Mouse (Mus musculus): ENCODE data around the gene Pou2f1.

The Pou2f1 gene

DNA sequence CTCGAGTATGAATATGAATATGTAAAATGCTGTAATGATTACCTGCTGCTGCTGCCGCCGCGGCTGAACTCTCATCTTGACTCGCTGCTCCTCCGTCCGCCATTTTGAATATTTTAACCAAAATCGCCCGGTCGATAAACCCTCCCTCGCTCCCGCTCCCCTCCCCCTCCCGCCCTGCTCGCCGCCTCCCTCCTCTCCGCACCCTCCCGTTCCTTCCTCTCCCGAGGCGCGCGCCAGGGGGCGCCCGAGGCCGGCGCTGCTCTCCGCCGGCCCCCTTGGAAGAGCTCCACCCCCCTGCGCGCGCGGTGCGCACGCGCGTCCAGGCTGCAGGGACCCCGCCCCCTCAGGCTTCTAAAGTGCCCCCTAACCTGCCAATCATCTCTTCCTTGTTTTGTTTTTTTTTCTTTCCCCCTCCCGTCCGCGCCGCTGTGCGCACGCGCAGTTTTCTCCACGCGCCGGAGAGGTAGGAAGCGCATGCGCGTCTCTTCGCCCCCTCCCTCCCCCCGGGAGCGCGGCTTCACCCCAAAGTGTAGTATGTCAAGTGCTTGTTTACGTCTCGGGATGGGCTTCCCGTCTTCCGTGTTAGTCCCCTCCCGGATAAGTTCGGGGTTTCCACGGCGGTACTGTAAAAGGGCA, at the start of gene Pou2f1:
Pou2f1 (minus strand) TSS at position 159 of the 636 bp plus-strand sequence.
- DNase-seq (ENCODE audit: low spot score in 2 of 2) = peak; percentile 95 to 98

- DNase-seq (ENCODE audit: low spot score in 2 of 2) = peak; percentile 16 to 21
Measured at GRCm38 (mm10) chr1:166049046-166049827, 46.8 kb upstream of the Pou2f1 start.

DNA sequence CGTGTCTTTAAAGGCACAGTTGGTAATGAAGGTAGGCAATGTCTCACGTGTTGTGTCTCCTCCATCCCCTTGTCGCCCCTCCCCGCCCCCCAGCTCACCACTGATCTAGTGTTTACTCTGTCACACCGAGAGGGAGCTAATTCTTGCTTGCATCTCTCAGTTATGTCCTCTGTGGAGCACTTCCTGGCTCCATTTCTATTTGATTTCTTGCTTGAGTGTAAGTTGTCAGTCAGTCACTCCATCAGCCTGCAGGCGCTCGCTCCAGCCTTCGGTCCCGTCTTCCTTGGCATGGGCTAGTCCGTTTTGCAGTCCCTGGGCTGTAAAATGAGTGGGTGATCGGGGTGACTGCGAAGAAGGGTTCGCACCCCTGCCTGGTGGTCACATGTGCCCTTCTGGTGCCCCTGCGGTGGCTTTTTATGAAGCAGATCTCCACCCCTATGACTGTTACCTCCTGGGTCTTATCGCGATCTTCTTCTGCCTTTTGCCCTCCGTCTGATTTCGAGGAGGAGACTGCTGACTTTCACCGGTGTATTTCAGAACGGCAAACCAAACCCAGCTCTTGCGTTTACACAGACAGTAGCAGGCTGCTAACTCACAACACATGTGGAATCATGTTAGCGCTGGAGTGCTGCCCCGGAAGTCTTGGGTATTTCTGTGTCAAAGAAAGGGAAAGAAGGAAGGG, 45.9 kb upstream of the Pou2f1 start:
- DNase-seq (ENCODE audit: low spot score in 2 of 2) = peak; percentile 7 to 20

GRCm38 (mm10) chr1:166047505-166048170, 45.2 kb upstream of the Pou2f1 start:
- no peak for DNase-seq (ENCODE audit: low spot score in 2 of 2)

DNA sequence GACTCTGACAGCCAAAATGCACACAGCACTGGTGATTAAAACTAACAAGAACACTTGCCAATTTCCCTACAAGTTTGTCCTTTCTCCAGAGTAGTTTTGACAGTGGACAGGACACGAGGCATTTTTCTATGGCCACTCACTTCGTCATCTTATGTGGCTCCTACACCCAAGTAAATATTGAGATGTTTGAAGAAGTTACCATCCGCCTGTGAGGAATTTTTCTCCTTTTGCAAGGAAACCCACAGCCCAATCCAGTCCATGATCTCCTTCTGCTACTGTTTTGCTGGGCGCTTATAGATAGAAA, 43.4 kb upstream of the Pou2f1 start:
- no peak for DNase-seq (ENCODE audit: low spot score in 2 of 2)

- DNase-seq (ENCODE audit: low spot score in 2 of 2) = no peak
Measured at GRCm38 (mm10) chr1:166045060-166045893, 42.8 kb upstream of the Pou2f1 start.

- peak; percentile 5 to 14 for DNase-seq (ENCODE audit: low spot score in 2 of 2)
Measured at GRCm38 (mm10) chr1:166043451-166044149, 41.1 kb upstream of the Pou2f1 start.

DNA sequence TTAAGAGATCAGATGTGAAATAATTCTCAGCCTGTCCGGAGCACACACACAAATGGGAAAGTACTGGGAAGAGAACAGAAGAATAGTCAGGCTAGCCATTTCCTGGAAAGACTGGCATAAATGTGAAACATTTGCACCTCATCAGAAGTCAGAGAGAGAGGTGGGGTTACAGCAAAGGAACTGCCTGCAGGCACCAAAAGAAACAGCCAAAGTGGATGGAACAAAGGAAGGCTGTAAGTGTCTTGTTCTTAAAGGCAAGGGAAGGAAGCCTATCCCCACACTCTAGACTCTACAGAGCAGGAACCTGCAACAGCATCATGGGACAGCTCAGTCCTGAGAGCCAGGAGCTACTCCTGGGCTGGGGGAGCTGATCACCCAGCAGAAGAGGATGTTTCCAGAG, 39.0 kb upstream of the Pou2f1 start:
- DNase-seq (ENCODE audit: low spot score in 2 of 2) = no peak

DNA sequence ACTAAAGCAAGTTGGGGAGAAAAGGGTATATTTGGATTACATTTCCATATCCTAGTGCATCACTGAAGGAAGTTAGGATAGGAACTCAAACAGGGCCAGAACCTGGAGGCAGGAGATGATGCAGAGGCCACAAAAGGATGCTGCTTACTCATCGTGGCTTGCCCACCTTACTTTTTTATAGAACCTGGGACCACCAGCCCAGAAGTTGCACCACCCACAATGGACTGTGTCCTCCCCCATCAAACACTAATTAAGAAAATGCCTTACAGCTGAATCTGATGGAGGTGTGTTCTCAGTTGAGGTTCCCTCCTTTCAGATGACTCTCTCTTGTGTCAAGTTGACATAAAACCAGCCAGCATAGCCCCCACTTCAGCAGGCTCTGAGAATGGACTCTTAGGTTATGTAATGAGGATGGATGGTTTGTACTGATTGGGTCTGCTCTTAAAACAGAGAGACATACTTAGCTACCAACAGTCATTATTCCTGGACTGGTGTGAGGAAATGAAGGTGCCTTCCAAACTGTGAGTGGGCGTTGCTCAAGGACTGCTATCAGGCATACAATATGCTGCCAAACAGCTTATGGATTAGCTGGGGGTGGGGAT, 36.4 kb upstream of the Pou2f1 start:
- no peak for DNase-seq (ENCODE audit: low spot score in 2 of 2)

GRCm38 (mm10) chr1:166035045-166035444, 32.6 kb upstream of the Pou2f1 start:
- DNase-seq (ENCODE audit: low spot score in 2 of 2) = no peak

DNA sequence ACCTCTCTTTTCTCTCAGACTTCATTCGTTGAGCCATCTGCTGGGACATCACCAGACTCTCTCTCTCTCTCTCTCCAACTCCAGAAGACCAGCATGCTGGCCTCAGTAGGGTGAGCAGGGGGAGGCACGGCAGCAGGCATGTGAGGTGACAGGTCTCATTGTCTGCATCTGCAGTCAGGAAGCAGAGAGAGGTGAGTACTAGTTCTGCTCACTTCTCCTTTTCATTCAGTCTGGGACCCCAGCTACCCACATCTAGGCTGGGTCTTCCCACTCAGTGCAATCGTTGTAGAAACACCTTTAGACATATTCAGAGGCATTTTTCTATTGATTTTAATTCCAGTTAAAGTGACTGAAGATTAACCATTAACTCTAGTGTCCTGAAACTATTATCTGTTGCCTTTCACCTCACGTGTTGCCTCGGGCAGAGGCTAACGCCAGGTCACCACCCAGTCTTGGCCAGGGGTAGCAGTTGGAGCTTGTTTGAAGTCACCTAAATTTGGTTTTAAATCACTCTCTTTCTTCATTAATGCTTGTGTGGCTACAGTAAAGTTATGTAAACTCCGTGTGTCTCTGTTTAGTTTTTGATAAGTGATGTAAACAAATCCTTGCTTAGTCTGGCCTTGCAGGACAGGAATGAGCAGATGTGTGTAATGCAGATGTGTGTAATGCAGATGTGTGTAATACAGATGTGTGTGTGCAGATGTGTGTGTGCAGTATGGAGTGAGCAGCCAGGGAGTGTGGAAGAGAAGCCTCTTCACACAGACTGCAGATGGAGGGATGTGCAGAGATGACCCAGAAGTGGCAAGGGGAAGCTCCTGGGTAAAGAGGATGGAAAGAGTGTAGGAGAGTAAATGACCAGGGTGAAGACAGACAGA, 29.4 kb upstream of the Pou2f1 start:
- DNase-seq (ENCODE audit: low spot score in 2 of 2) = no peak

- DNase-seq (ENCODE audit: low spot score in 2 of 2) = no peak
Measured at GRCm38 (mm10) chr1:166023981-166024380, 21.5 kb upstream of the Pou2f1 start.

DNA sequence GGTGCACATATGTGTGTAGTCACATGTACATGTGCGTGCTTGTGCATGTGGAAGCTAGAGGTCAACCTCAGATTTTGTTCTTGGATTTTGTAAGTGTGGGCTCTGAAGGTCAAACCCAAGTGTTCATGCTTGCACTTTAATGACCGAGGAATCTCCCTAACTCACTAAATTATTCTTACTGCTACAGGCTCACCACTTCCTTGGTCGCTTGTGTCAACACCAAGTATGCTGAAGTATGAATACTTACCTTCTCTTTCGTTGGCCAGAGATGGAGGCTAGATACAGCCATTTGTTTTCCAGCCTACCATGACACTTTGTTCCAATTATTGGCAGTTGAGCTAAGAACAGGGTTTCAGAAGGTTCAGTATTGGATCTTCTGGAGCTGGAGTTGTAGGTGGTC, 14.7 kb upstream of the Pou2f1 start:
- no peak for DNase-seq (ENCODE audit: low spot score in 2 of 2)

GRCm38 (mm10) chr1:166016306-166016705, 13.8 kb upstream of the Pou2f1 start:
- peak; percentile 39 to 51 for DNase-seq (ENCODE audit: low spot score in 2 of 2)

GRCm38 (mm10) chr1:166014530-166014929, 12.1 kb upstream of the Pou2f1 start:
- peak; percentile 44 to 45 for DNase-seq (ENCODE audit: low spot score in 2 of 2)

GRCm38 (mm10) chr1:166010106-166010505, 7.6 kb upstream of the Pou2f1 start:
- DNase-seq (ENCODE audit: low spot score in 2 of 2) = no peak

GRCm38 (mm10) chr1:166008634-166009350, 6.3 kb upstream of the Pou2f1 start:
- no peak for DNase-seq (ENCODE audit: low spot score in 2 of 2)

DNA sequence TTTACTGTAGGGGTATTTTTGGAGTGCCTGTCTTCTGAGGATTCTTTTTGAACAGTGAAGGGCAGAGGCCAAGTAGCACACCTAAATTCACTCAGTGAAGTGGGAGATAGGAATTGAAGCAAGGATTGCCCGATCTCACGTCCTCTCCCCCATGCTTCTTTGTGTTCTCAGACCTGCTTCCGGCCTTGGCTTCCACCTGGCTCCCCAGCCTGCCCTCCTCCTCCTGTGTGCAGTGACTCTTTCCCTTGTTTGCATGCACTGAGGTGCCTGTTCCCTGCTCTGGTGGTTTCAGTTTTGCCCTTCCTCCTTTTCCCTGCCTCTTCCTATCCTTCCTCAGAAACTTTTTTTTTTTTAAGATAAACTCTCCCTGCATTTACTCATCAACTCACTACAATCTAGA, 4.5 kb upstream of the Pou2f1 start:
- peak; percentile 37 to 44 for DNase-seq (ENCODE audit: low spot score in 2 of 2)
